Mouse (Mus musculus) MEL (cell line): ENCODE data around the gene Baiap2. TPM values are rescaled to one million over a fixed set of nuclear protein-coding genes. Genes with fewer than 3 reads are reported as not detected.
A peak's percentile ranks its signal among the peaks of the same experiment; 100 is the strongest.

ENCODE experiments used
- DNase-seq: peaks from one replicate; pipeline ENCODE4 v3.0.0; 2011; ENCODE audit warnings: low read depth, low spot score
- H3K27ac ChIP-seq: 2 replicates; pipeline ENCODE4 v1.5.1; 2012; ENCODE audit warnings: low read depth, mild to moderate bottlenecking, control low read depth, low read length, moderate library complexity; ENCODE audit not compliant: control insufficient read depth
- H3K27me3 ChIP-seq, 2 experiments: fragments of 150-350 bp in 1 of 2; sonication (generic) in 1 of 2; 2 replicates each; pipeline ENCODE4 v1.6.1; 2012; ENCODE audit warnings: low read length in 2 of 2, mild to moderate bottlenecking in 2 of 2, improper control_type of control experiment in 1 of 2, moderate library complexity in 1 of 2; ENCODE audit not compliant: insufficient read depth in 2 of 2, control insufficient read depth in 1 of 2
- H3K36me3 ChIP-seq, 2 experiments: 2 replicates each; pipeline ENCODE4 v1.6.1; 2012 to 2014; ENCODE audit warnings: low read length in 2 of 2, improper control_type of control experiment in 1 of 2, inconsistent platforms in 1 of 2, mild to moderate bottlenecking in 1 of 2; ENCODE audit not compliant: insufficient read depth in 2 of 2, control insufficient read depth in 1 of 2
- H3K4me1 ChIP-seq, 2 experiments: fragments of 150-350 bp in 1 of 2; sonication (generic) in 1 of 2; 2 replicates each; pipeline ENCODE4 v1.6.1; 2012; ENCODE audit warnings: low read length in 2 of 2, improper control_type of control experiment in 1 of 2, mild to moderate bottlenecking in 1 of 2; ENCODE audit not compliant: insufficient read depth in 2 of 2, control insufficient read depth in 1 of 2
- H3K4me3 ChIP-seq, 2 experiments: fragments of 150-350 bp in 1 of 2; sonication (generic) in 1 of 2; 2 replicates each; pipeline ENCODE4 v1.5.1; 2012; ENCODE audit warnings: low read depth in 2 of 2, low read length in 2 of 2, mild to moderate bottlenecking in 2 of 2, moderate library complexity in 2 of 2, control low read depth in 1 of 2, improper control_type of control experiment in 1 of 2; ENCODE audit not compliant: control insufficient read depth in 1 of 2, insufficient read depth in 1 of 2
- H3K79me2 ChIP-seq: 2 replicates; pipeline ENCODE4 v1.6.1; 2012; ENCODE audit warnings: mild to moderate bottlenecking, low read length, moderate library complexity; ENCODE audit not compliant: control insufficient read depth, poor library complexity, insufficient read depth
- H3K9ac ChIP-seq: 2 replicates; pipeline ENCODE4 v1.6.1; 2012; ENCODE audit warnings: low read depth, mild to moderate bottlenecking, control low read depth, low read length, moderate library complexity; ENCODE audit not compliant: control insufficient read depth, poor library complexity, severe bottlenecking
- H3K9me3 ChIP-seq: fragments of 150-350 bp; sonication (generic); replicated peaks from 2 replicates; pipeline ENCODE4 v1.6.1; 2012; ENCODE audit warnings: mild to moderate bottlenecking, low read length, improper control_type of control experiment, moderate library complexity; ENCODE audit not compliant: insufficient read depth
- CHD2 ChIP-seq: IDR thresholded peaks from 2 replicates; pipeline ENCODE4 v1.6.1; 2011; ENCODE audit warnings: low read length, improper control_type of control experiment
- CTCF ChIP-seq, 3 experiments: IDR thresholded peaks in 2 of 3; conservative IDR thresholded peaks in 1 of 3; 2 replicates each; pipeline ENCODE4 v1.5.1; 2011 to 2012; ENCODE audit warnings: low read length in 3 of 3, low read depth in 2 of 3, mild to moderate bottlenecking in 2 of 3, improper control_type of control experiment in 1 of 3, inconsistent platforms in 1 of 3, mixed read lengths in 1 of 3, moderate library complexity in 1 of 3; ENCODE audit not compliant: control insufficient read depth in 1 of 3, insufficient read depth in 1 of 3, poor library complexity in 1 of 3, severe bottlenecking in 1 of 3
- E2F4 ChIP-seq: IDR thresholded peaks from 2 replicates; pipeline ENCODE4 v1.6.1; 2011; ENCODE audit warnings: low read depth, low read length, improper control_type of control experiment, borderline replicate concordance
- ETS1 ChIP-seq: IDR thresholded peaks from 2 replicates; pipeline ENCODE4 v1.6.1; 2012; ENCODE audit warnings: low read depth, mild to moderate bottlenecking, inconsistent platforms, low read length, improper control_type of control experiment, moderate library complexity
- HCFC1 ChIP-seq: IDR thresholded peaks from 2 replicates; pipeline ENCODE4 v1.6.1; 2012; ENCODE audit warnings: low read depth, mild to moderate bottlenecking, inconsistent platforms, low read length, improper control_type of control experiment, moderate library complexity
- JUND ChIP-seq: IDR thresholded peaks from 2 replicates; pipeline ENCODE4 v1.6.1; 2011; ENCODE audit warnings: low read depth, mild to moderate bottlenecking, improper control_type of control experiment, low read length
- MAFK ChIP-seq: IDR thresholded peaks from 2 replicates; pipeline ENCODE4 v1.6.1; 2011; ENCODE audit warnings: low read depth, mild to moderate bottlenecking, low read length, improper control_type of control experiment, borderline replicate concordance
- MEF2A ChIP-seq: IDR thresholded peaks from 2 replicates; pipeline ENCODE4 v1.6.1; 2014; ENCODE audit warnings: low read depth, mild to moderate bottlenecking, inconsistent platforms, low read length, improper control_type of control experiment; ENCODE audit not compliant: poor library complexity, insufficient replicate concordance, severe bottlenecking; ENCODE audit errors: extremely low read depth
- MYB ChIP-seq: IDR thresholded peaks from 2 replicates; pipeline ENCODE4 v1.6.1; 2011; ENCODE audit warnings: mild to moderate bottlenecking, low read depth, low read length, improper control_type of control experiment
- MYC ChIP-seq: IDR thresholded peaks from 2 replicates; pipeline ENCODE4 v1.6.1; 2011; ENCODE audit warnings: low read depth, mild to moderate bottlenecking, low read length, improper control_type of control experiment, moderate library complexity
- NELFE ChIP-seq: IDR thresholded peaks from 2 replicates; pipeline ENCODE4 v1.6.1; 2011; ENCODE audit warnings: low read depth, low read length, improper control_type of control experiment
- POLR2AphosphoS2 ChIP-seq: IDR thresholded peaks from 2 replicates; pipeline ENCODE4 v1.6.1; 2011; ENCODE audit warnings: low read length, improper control_type of control experiment
- POLR2AphosphoS5 ChIP-seq: IDR thresholded peaks from 2 replicates; pipeline ENCODE4 v1.6.1; 2012; ENCODE audit warnings: low read depth, borderline replicate concordance, mild to moderate bottlenecking, inconsistent platforms, low read length, moderate library complexity, mixed read lengths
- RAD21 ChIP-seq: IDR thresholded peaks from 2 replicates; pipeline ENCODE4 v1.6.1; 2011; ENCODE audit warnings: mild to moderate bottlenecking, low read depth, low read length, improper control_type of control experiment
- RCOR1 ChIP-seq: IDR thresholded peaks from 2 replicates; pipeline ENCODE4 v1.6.1; 2012; ENCODE audit warnings: low read depth, mild to moderate bottlenecking, inconsistent platforms, low read length, improper control_type of control experiment
- SIN3A ChIP-seq: IDR thresholded peaks from 2 replicates; pipeline ENCODE4 v1.6.1; 2012; ENCODE audit warnings: low read length, improper control_type of control experiment, inconsistent platforms
- SMC3 ChIP-seq: IDR thresholded peaks from 2 replicates; pipeline ENCODE4 v1.6.1; 2011; ENCODE audit warnings: low read depth, low read length, improper control_type of control experiment
- ZC3H11A ChIP-seq: IDR thresholded peaks from 2 replicates; pipeline ENCODE4 v1.6.1; 2012; ENCODE audit warnings: low read depth, mild to moderate bottlenecking, inconsistent platforms, low read length, improper control_type of control experiment
- ZNF384 ChIP-seq: IDR thresholded peaks from 2 replicates; pipeline ENCODE4 v1.6.1; 2012; ENCODE audit warnings: low read depth, mild to moderate bottlenecking, inconsistent platforms, low read length, improper control_type of control experiment
- polyA plus RNA-seq, 2 experiments: library from polyadenylated mRNA; stranded (reverse) in 1 of 2; unstranded in 1 of 2; fragments of >175 nt in 1 of 2; fragments of >200 nt in 1 of 2; gene quantifications; 2 replicates each; pipeline versions ENCODE4 v1.2.1 to v1.2.4; 2012; ENCODE audit warnings: low replicate concordance in 2 of 2, low read depth in 1 of 2; ENCODE audit not compliant: insufficient read length in 2 of 2, insufficient read depth in 1 of 2, missing spikeins in 1 of 2
- total RNA-seq: library from RNA; depleted of rRNA; stranded (reverse); fragments of 300-350 nt; gene quantifications from 2 replicates; pipeline ENCODE4 v1.2.3, GENCODE M21; 2012

The Baiap2 gene
- total and polyA plus RNA-seq, 3 experiments = 27.5 to 31.3 TPM; not detected in 1

DNA sequence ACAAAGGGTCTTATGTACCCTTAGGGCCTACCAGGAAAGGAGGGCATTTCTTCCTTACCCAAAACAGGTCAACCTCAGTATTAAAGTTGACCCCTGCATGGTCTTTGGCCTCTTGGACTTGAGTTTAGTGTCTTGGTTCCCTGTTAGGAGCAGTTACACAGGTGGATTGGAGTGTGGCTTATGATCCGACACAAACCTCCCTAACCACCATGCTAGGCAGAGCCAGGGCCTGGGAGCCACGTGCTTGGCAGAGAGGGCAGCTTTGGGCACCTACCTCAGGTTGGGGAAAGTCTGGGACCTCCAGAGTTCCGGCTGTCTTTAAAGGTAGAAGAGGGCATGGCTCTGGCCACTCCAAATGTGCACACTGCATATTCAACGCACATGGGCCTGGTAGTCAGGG is 23.1 kb upstream of the Baiap2 start:
- H3K27me3 ChIP-seq = no peaks in the 10 kb centered on the region

DNA sequence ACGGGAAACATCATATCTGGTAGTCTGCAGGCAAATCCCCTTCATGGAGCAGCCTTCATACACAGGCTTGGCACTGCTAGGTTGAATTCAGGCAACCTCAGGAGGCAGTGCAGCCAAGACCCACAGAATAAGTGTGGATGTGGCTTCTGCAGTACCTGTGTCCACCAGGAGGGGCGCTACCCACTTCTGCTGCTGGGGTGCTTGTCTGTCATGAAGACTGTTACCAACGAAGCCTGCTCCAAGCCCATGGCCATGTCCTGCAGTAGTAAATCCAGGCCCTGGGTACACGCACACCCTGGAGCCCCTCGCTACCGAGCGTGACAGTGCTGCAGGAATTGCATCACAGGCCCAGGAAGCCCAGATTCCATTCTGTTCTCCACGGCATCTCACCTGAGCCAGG is 22.7 kb upstream of the Baiap2 start:
- H3K4me3 ChIP-seq = no peak overlapping the region
- no peaks in the 10 kb centered on the region for H3K9me3 ChIP-seq
- peaks cover 0 to 2% of the 10 kb centered on the region in 2 experiments; a peak in 2 of 4 replicates for H3K4me1 ChIP-seq
- no peak overlapping the region for H3K9ac ChIP-seq
- no peak overlapping the region for H3K27ac ChIP-seq
- H3K79me2 ChIP-seq = no peaks in the 10 kb centered on the region
- H3K36me3 ChIP-seq = no peaks in the 10 kb centered on the region
- TF ChIP-seq SIN3A = 0 out of 2 replicates have a peak, but pooled peaks have one; percentile 28
- peak; percentile 36 for TF ChIP-seq SMC3
- peak; percentile 43 for TF ChIP-seq POLR2AphosphoS2
- TF ChIP-seq POLR2AphosphoS5 = no peak
- TF ChIP-seq RAD21 = peak; percentile 61
- TF ChIP-seq CTCF (IDR thresholded peaks at IDR 0.05 in 2 of 3, conservative IDR thresholded peaks at IDR 0.05 in 1 of 3; ENCODE audit: control insufficient read depth in 1 of 3, insufficient read depth in 1 of 3, low read depth in 2 of 3, low read length in 3 of 3, poor library complexity in 1 of 3, severe bottlenecking in 1 of 3) = peak; percentile 91 to 99 (median 92)
- no peaks in the 10 kb centered on the region for H3K27me3 ChIP-seq
- peak; percentile 88 for DNase-seq

More for the DNA sequence above, 23.1 kb upstream of the Baiap2 start:
- no peak overlapping the region for H3K9ac ChIP-seq
- no peaks in the 10 kb centered on the region for H3K79me2 ChIP-seq
- no peak for DNase-seq
- no peaks in the 10 kb centered on the region for H3K36me3 ChIP-seq
- no peak overlapping the region for H3K4me3 ChIP-seq
- H3K9me3 ChIP-seq = no peaks in the 10 kb centered on the region
- TF ChIP-seq SMC3 (no peak), MAFK (no peak), CHD2 (no peak), ZNF384 (no peak), HCFC1 (no peak), POLR2AphosphoS2 (no peak), ETS1 (no peak), E2F4 (no peak), JUND (no peak), MYB (no peak), CTCF (IDR thresholded peaks at IDR 0.05 in 2 of 3, conservative IDR thresholded peaks at IDR 0.05 in 1 of 3; ENCODE audit: control insufficient read depth in 1 of 3, insufficient read depth in 1 of 3, low read depth in 2 of 3, low read length in 3 of 3, poor library complexity in 1 of 3, severe bottlenecking in 1 of 3) (no peak), RAD21 (no peak), RCOR1 (no peak), ZC3H11A (no peak), MEF2A (no peak), NELFE (no peak), MYC (no peak)
- no peak overlapping the region for H3K27ac ChIP-seq
- H3K4me1 ChIP-seq = peaks cover 0 to 6% of the 10 kb centered on the region in 2 experiments; a peak in 3 of 4 replicates
